Mouse (Mus musculus) intestine, embryonic 16.5 days (tissue): Measurements from ENCODE around the gene Ccn6. TPM values are rescaled to one million over a fixed set of nuclear protein-coding genes. Genes with fewer than 3 reads are reported as not detected.
"Not testable (repeated sequence)": the region's sequence is repeated elsewhere in the genome, so short reads cannot be mapped to it uniquely, and the experiment has no call there.

Source experiments
- ATAC-seq: fragments of 200-750 bp; cut with Nextera tagmentation; 2 replicates; pipeline ENCODE4 v1.8.0; 2017; ENCODE audit warnings: moderate TSS enrichment, moderate library complexity
- H3K27ac ChIP-seq: fragments of 300-500 bp; sonication (generic); 2 replicates; pipeline ENCODE4 v1.5.1; 2014; ENCODE audit warnings: mild to moderate bottlenecking, low read length
- H3K27me3 ChIP-seq: fragments of 300-500 bp; sonication (generic); replicated peaks from 2 replicates; pipeline ENCODE4 v1.6.1; 2014; ENCODE audit warnings: low read length, control low read depth, mixed read lengths; ENCODE audit not compliant: control insufficient read depth, insufficient read depth
- H3K36me3 ChIP-seq: fragments of 300-500 bp; sonication (generic); 2 replicates; pipeline ENCODE4 v1.6.1; 2014; ENCODE audit warnings: low read length, control low read depth; ENCODE audit not compliant: control insufficient read depth, insufficient read depth
- H3K4me1 ChIP-seq: fragments of 300-500 bp; sonication (generic); 2 replicates; pipeline ENCODE4 v1.6.1; 2014; ENCODE audit warnings: low read length, control low read depth, mixed read lengths; ENCODE audit not compliant: control insufficient read depth, insufficient read depth
- H3K4me2 ChIP-seq: fragments of 300-500 bp; sonication (generic); 2 replicates; pipeline ENCODE4 v1.6.1; 2014; ENCODE audit warnings: low read depth, low read length, control low read depth
- H3K4me3 ChIP-seq: fragments of 300-500 bp; sonication (generic); 2 replicates; pipeline ENCODE4 v1.5.1; 2014; ENCODE audit warnings: mild to moderate bottlenecking, low read length
- H3K9ac ChIP-seq: fragments of 300-500 bp; sonication (generic); 2 replicates; pipeline ENCODE4 v1.6.1; 2014; ENCODE audit warnings: low read depth, low read length
- H3K9me3 ChIP-seq: fragments of 300-500 bp; sonication (generic); 2 replicates; pipeline ENCODE4 v1.6.1; 2016; ENCODE audit warnings: low read length, control low read depth; ENCODE audit not compliant: control insufficient read depth
- WGBS: fragments of 180-500 bp; shearing (Covaris S2); extraction: QIAGEN DNeasy Blood & Tissue Kit; methylation state at CpG from one replicate; pipeline ENCODE4 v1.1.7; 2014; 5-methylcytosine and 5-hydroxymethylcytosine counted together
- polyA plus RNA-seq: library from polyadenylated mRNA; unstranded; fragments of >200 nt; fragmentation: Nextera tagmentation; extraction: Ambion mirVana; gene quantifications from 2 replicates; pipeline ENCODE4 v1.2.1, GENCODE M21; 2015

The Ccn6 gene
- 0.16 and 0.20 TPM in 2 replicates for polyA plus RNA-seq

- Histone ChIP-seq H3K4me2 (peak within 1 kb of the TSS; percentile 34), H3K27ac (no peak within 1 kb of the TSS), H3K4me3 (peak within 1 kb of the TSS; percentile 4; the same call in 1 of the 2 replicates), H3K4me1 (peaks cover 8% of the 10 kb centered on the region; the same call in 1 of the 2 replicates), H3K9ac (0 out of 2 replicates have a peak within 1 kb of the TSS, but pooled peaks have one; percentile 20), H3K9me3 (no peaks in the 10 kb centered on the region), H3K27me3 (no peaks in the 10 kb centered on the region), H3K36me3 (no peaks in the 10 kb centered on the region)
- WGBS = 88% methylated on average over 10 of the region's 10 CpGs
- no peak for ATAC-seq
Observed at GRCm38 (mm10) chr10:39163694-39164093, at the start of gene Ccn6. Gene Ccn6 (minus strand): TSS chr10:39163794.

- Histone ChIP-seq H3K4me1 (no peaks in the 10 kb centered on the region), H3K9me3 (no peaks in the 10 kb centered on the region), H3K9ac (no peak overlapping the region), H3K4me3 (no peak overlapping the region), H3K27me3 (no peaks in the 10 kb centered on the region), H3K27ac (no peak overlapping the region), H3K36me3 (no peaks in the 10 kb centered on the region), H3K4me2 (no peak overlapping the region)
- no peak for ATAC-seq
Observed at GRCm38 (mm10) chr10:39210031-39210430, 46.4 kb upstream of the Ccn6 start.

- Histone ChIP-seq H3K9ac (no peak overlapping the region), H3K27me3 (no peaks in the 10 kb centered on the region), H3K4me1 (no peaks in the 10 kb centered on the region), H3K4me3 (no peak overlapping the region), H3K9me3 (no peaks in the 10 kb centered on the region), H3K4me2 (no peak overlapping the region), H3K36me3 (no peaks in the 10 kb centered on the region), H3K27ac (no peak overlapping the region)
- no peak for ATAC-seq
- WGBS = 54% methylated on average over 10 of the region's 10 CpGs
Observed at GRCm38 (mm10) chr10:39209161-39210025, 45.8 kb upstream of the Ccn6 start.

- Histone ChIP-seq H3K4me3 (no peak overlapping the region), H3K36me3 (no peaks in the 10 kb centered on the region), H3K9ac (no peak overlapping the region), H3K4me1 (no peaks in the 10 kb centered on the region), H3K27me3 (no peaks in the 10 kb centered on the region), H3K9me3 (no peaks in the 10 kb centered on the region), H3K27ac (no peak overlapping the region), H3K4me2 (no peak overlapping the region)
- ATAC-seq = no peak
- 64% methylated on average over 4 of the region's 4 CpGs for WGBS
Observed at GRCm38 (mm10) chr10:39208712-39209111, 45.1 kb upstream of the Ccn6 start.

- H3K27ac ChIP-seq = no peak overlapping the region
- no peaks in the 10 kb centered on the region for H3K4me1 ChIP-seq
- no peak overlapping the region for H3K4me2 ChIP-seq
- no peak for ATAC-seq
- no peak overlapping the region for H3K4me3 ChIP-seq
- WGBS = 73% methylated on average over 3 of the region's 3 CpGs
- no peak overlapping the region for H3K9ac ChIP-seq
- H3K36me3 ChIP-seq = no peaks in the 10 kb centered on the region
- H3K9me3 ChIP-seq = no peaks in the 10 kb centered on the region
- H3K27me3 ChIP-seq = no peaks in the 10 kb centered on the region
Observed at GRCm38 (mm10) chr10:39207310-39207855, 43.8 kb upstream of the Ccn6 start.

GRCm38 (mm10) chr10:39202490-39202889 lies 38.9 kb upstream of the Ccn6 start:
- H3K4me3 ChIP-seq = no peak overlapping the region
- 58% methylated on average over 4 of the region's 4 CpGs for WGBS
- H3K27me3 ChIP-seq = no peaks in the 10 kb centered on the region
- no peaks in the 10 kb centered on the region for H3K9me3 ChIP-seq
- H3K4me2 ChIP-seq = no peak overlapping the region
- H3K36me3 ChIP-seq = no peaks in the 10 kb centered on the region
- no peak overlapping the region for H3K9ac ChIP-seq
- no peaks in the 10 kb centered on the region for H3K4me1 ChIP-seq
- ATAC-seq = no peak
- no peak overlapping the region for H3K27ac ChIP-seq

GRCm38 (mm10) chr10:39198216-39198615 lies 34.6 kb upstream of the Ccn6 start:
- not testable (repeated sequence) for H3K4me3 ChIP-seq, ATAC-seq, H3K27me3 ChIP-seq, H3K4me2 ChIP-seq, H3K9me3 ChIP-seq, H3K36me3 ChIP-seq, H3K27ac ChIP-seq, H3K4me1 ChIP-seq, H3K9ac ChIP-seq
- 93% methylated on average over 10 of the region's 11 CpGs for WGBS

- H3K9ac ChIP-seq = no peak overlapping the region
- no peaks in the 10 kb centered on the region for H3K27me3 ChIP-seq
- H3K27ac ChIP-seq = no peak overlapping the region
- no peak overlapping the region for H3K4me3 ChIP-seq
- no peaks in the 10 kb centered on the region for H3K9me3 ChIP-seq
- H3K36me3 ChIP-seq = no peaks in the 10 kb centered on the region
- ATAC-seq = no peak
- no peak overlapping the region for H3K4me2 ChIP-seq
- 87% methylated on average over 3 of the region's 3 CpGs for WGBS
- no peaks in the 10 kb centered on the region for H3K4me1 ChIP-seq
Observed at GRCm38 (mm10) chr10:39192673-39193072, 29.1 kb upstream of the Ccn6 start.

GRCm38 (mm10) chr10:39185545-39185906 lies 21.9 kb upstream of the Ccn6 start:
- ATAC-seq = no peak
- no peaks in the 10 kb centered on the region for H3K36me3 ChIP-seq
- no peak overlapping the region for H3K4me3 ChIP-seq
- WGBS = 75% methylated on average over 4 of the region's 4 CpGs
- no peak overlapping the region for H3K9ac ChIP-seq
- no peak overlapping the region for H3K4me2 ChIP-seq
- no peaks in the 10 kb centered on the region for H3K4me1 ChIP-seq
- H3K27ac ChIP-seq = no peak overlapping the region
- no peaks in the 10 kb centered on the region for H3K9me3 ChIP-seq
- no peaks in the 10 kb centered on the region for H3K27me3 ChIP-seq
